Mouse (Mus musculus) lung, adult 2 months (tissue): ENCODE measurements at regions not wholly inside any gene's neighbourhood (a gene's known extent, or its start where the extent isn't known, plus 50 kb on each side); places are given as distances from the start of the nearest gene placed in this dataset.

ENCODE experiments used
- CTCF ChIP-seq: fragments of 200-500 bp; IDR thresholded peaks from 2 replicates; pipeline ENCODE4 v1.5.1; 2011; ENCODE audit warnings: mild to moderate bottlenecking, low read length, control low read depth; ENCODE audit not compliant: insufficient read depth
- POLR2A ChIP-seq: fragments of 200-500 bp; IDR thresholded peaks from 2 replicates; pipeline ENCODE4 v1.6.1; 2011; ENCODE audit warnings: low read depth, mild to moderate bottlenecking, control low read depth, low read length, borderline replicate concordance; ENCODE audit errors: extremely low read depth

DNA sequence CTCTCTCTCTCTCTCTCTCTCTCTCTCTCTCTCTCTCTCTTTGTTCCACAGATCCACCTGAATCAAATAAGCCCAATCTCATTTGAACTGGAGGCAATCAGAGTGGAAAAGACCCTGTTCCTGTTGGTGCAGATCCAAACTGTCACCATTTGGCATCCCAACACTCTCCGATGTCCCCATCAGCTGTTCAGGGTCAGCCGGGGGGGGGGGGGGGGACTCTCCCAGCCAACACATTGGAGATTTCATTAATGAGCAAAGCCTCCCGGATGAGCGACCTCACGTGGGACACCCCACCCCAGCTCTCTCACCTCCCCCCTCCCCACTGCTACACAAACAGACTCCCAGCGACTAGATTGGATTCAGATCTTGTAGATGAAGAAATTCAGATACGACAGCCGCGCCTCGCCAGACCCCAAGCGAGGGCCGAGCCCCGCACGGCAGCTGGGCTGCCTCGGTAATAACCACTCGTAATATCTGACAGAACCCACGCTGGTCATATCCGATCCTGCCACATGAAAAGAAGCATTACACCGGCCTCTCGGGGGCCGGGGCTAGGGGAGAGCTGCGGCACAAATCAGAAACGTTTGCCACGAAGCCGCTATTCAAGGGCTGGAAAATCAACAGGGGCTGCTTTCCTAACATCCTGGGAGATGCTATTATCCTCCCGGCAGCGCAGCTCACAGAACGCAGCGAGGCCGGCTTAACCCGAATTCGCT, 164.2 kb downstream of the H2al1j start:
- TF ChIP-seq CTCF (no peak), POLR2A (no peak)
